Mouse (Mus musculus) 416B (cell line): ENCODE measurements at regions not wholly inside any gene's neighbourhood (a gene's known extent, or its start where the extent isn't known, plus 50 kb on each side); places are given as distances from the start of the nearest gene placed in this dataset.

Source experiments
- DNase-seq: peaks from one replicate; pipeline ENCODE4 v3.0.0; 2011; ENCODE audit warnings: low read depth

- peak; percentile 43 for DNase-seq
These were observed 146.1 kb upstream of the Il1rapl2 start for GRCm38 (mm10) chrX:137424259-137424658.
